Mouse (Mus musculus): ENCODE measurements around the gene Ttc13. TPM values are rescaled to one million over a fixed set of nuclear protein-coding genes. Genes with fewer than 3 reads are reported as not detected.

The Ttc13 gene
- polyA plus RNA-seq, 1 experiment from 2014 or later, result 47.9 TPM

GRCm38 (mm10) chr8:124661781-124662180, 60.0 kb downstream of the Ttc13 start:
- H3K9ac ChIP-seq (ENCODE audit: low read depth, low read length), result peak overlapping the region; percentile 95
- H3K27me3 ChIP-seq (replicated peaks; ENCODE audit: control insufficient read depth, insufficient read depth, low read length), result no peaks in the 10 kb centered on the region
- H3K4me1 ChIP-seq (ENCODE audit: control insufficient read depth, insufficient read depth, low read length), result peaks cover 41% of the 10 kb centered on the region
- H3K4me3 ChIP-seq (ENCODE audit: low read depth, low read length), result peak overlapping the region; percentile 89
- DNase-seq (ENCODE audit: low spot score), result peak; percentile 55
- peak overlapping the region; percentile 94 for H3K27ac ChIP-seq (replicated peaks; ENCODE audit: low read depth, low read length)
- H3K9me3 ChIP-seq (ENCODE audit: control insufficient read depth, low read length), result no peaks in the 10 kb centered on the region
- peak overlapping the region; percentile 69 for H3K4me2 ChIP-seq (ENCODE audit: low read depth, low read length)
- no peaks in the 10 kb centered on the region for H3K36me3 ChIP-seq (ENCODE audit: control insufficient read depth, insufficient read depth, low read length)
- no peak for ATAC-seq (ENCODE audit: low read depth)
- WGBS, result 18% methylated on average over 9 of the region's 9 CpGs

GRCm38 (mm10) chr8:124658415-124658814, 63.4 kb downstream of the Ttc13 start:
- H3K27ac ChIP-seq (replicated peaks; ENCODE audit: low read depth, low read length), result no peak overlapping the region
- H3K4me2 ChIP-seq (ENCODE audit: low read depth, low read length), result no peak overlapping the region
- H3K9ac ChIP-seq (ENCODE audit: low read depth, low read length), result no peak overlapping the region
- no peaks in the 10 kb centered on the region for H3K27me3 ChIP-seq (replicated peaks; ENCODE audit: control insufficient read depth, insufficient read depth, low read length)
- H3K4me3 ChIP-seq (ENCODE audit: low read depth, low read length), result no peak overlapping the region
- peaks cover 14% of the 10 kb centered on the region; the same call in 1 of the 2 replicates for H3K36me3 ChIP-seq (ENCODE audit: control insufficient read depth, insufficient read depth, low read length)
- peaks cover 46% of the 10 kb centered on the region for H3K4me1 ChIP-seq (ENCODE audit: control insufficient read depth, insufficient read depth, low read length)
- DNase-seq (ENCODE audit: low spot score), result peak; percentile 60
- no peaks in the 10 kb centered on the region for H3K9me3 ChIP-seq (ENCODE audit: control insufficient read depth, low read length)
- ATAC-seq (ENCODE audit: low read depth), result no peak
- 37% methylated on average over 2 of the region's 2 CpGs for WGBS

GRCm38 (mm10) chr8:124657961-124658360, 63.8 kb downstream of the Ttc13 start:
- H3K9me3 ChIP-seq (ENCODE audit: control insufficient read depth, low read length), result no peaks in the 10 kb centered on the region
- ATAC-seq (ENCODE audit: low read depth), result no peak
- DNase-seq (ENCODE audit: low spot score), result no peak
- H3K4me3 ChIP-seq (ENCODE audit: low read depth, low read length), result no peak overlapping the region
- H3K27ac ChIP-seq (replicated peaks; ENCODE audit: low read depth, low read length), result no peak overlapping the region
- WGBS, result 83% methylated on average over 7 of the region's 7 CpGs
- peaks cover 51% of the 10 kb centered on the region for H3K4me1 ChIP-seq (ENCODE audit: control insufficient read depth, insufficient read depth, low read length)
- no peak overlapping the region for H3K4me2 ChIP-seq (ENCODE audit: low read depth, low read length)
- peaks cover 15% of the 10 kb centered on the region; the same call in 1 of the 2 replicates for H3K36me3 ChIP-seq (ENCODE audit: control insufficient read depth, insufficient read depth, low read length)
- H3K27me3 ChIP-seq (replicated peaks; ENCODE audit: control insufficient read depth, insufficient read depth, low read length), result no peaks in the 10 kb centered on the region
- no peak overlapping the region for H3K9ac ChIP-seq (ENCODE audit: low read depth, low read length)

GRCm38 (mm10) chr8:124653568-124654475, 68.0 kb downstream of the Ttc13 start:
- Histone ChIP-seq H3K36me3 (ENCODE audit: control insufficient read depth, insufficient read depth, low read length) (peaks cover 28% of the 10 kb centered on the region), H3K4me1 (ENCODE audit: control insufficient read depth, insufficient read depth, low read length) (peaks cover 37% of the 10 kb centered on the region), H3K27ac (replicated peaks; ENCODE audit: low read depth, low read length) (peak overlapping the region; percentile 67), H3K9me3 (ENCODE audit: control insufficient read depth, low read length) (no peaks in the 10 kb centered on the region), H3K9ac (ENCODE audit: low read depth, low read length) (no peak overlapping the region), H3K4me2 (ENCODE audit: low read depth, low read length) (no peak overlapping the region), H3K27me3 (replicated peaks; ENCODE audit: control insufficient read depth, insufficient read depth, low read length) (no peaks in the 10 kb centered on the region), H3K4me3 (ENCODE audit: low read depth, low read length) (no peak overlapping the region)
- no peak for DNase-seq (ENCODE audit: low spot score)
- no peak for ATAC-seq (ENCODE audit: low read depth)
- WGBS, result 54% methylated on average over 28 of the region's 28 CpGs

- H3K9ac ChIP-seq (ENCODE audit: low read depth, low read length), result peak overlapping the region; percentile 34; the same call in 1 of the 2 replicates
Observed at GRCm38 (mm10) chr8:124652546-124652945, 69.2 kb downstream of the Ttc13 start.

GRCm38 (mm10) chr8:124651776-124652175, 70.0 kb downstream of the Ttc13 start:
- 84% methylated on average over 20 of the region's 20 CpGs for whole genome bisulfite sequencing
- Histone ChIP-seq H3K27me3 (replicated peaks; ENCODE audit: control insufficient read depth, insufficient read depth, low read length) (no peaks in the 10 kb centered on the region), H3K36me3 (ENCODE audit: control insufficient read depth, insufficient read depth, low read length) (peaks cover 31% of the 10 kb centered on the region), H3K27ac (replicated peaks; ENCODE audit: low read depth, low read length) (no peak overlapping the region; the same call in 1 of the 2 replicates), H3K4me3 (ENCODE audit: low read depth, low read length) (no peak overlapping the region), H3K9me3 (ENCODE audit: control insufficient read depth, low read length) (no peaks in the 10 kb centered on the region), H3K4me1 (ENCODE audit: control insufficient read depth, insufficient read depth, low read length) (peaks cover 29% of the 10 kb centered on the region), H3K4me2 (ENCODE audit: low read depth, low read length) (no peak overlapping the region), H3K9ac (ENCODE audit: low read depth, low read length) (no peak overlapping the region)
- ATAC-seq (ENCODE audit: low read depth) (no peak), DNase-seq (ENCODE audit: low spot score) (no peak)

More at GRCm38 (mm10) chr8:124652546-124652945, 69.2 kb downstream of the Ttc13 start:
- ATAC-seq (ENCODE audit: low read depth), result peak; percentile 53; the same call in 1 of the 2 replicates
- WGBS, result 23% methylated on average over 4 of the region's 4 CpGs
- peak overlapping the region; percentile 67 for H3K27ac ChIP-seq (replicated peaks; ENCODE audit: low read depth, low read length)
- no peaks in the 10 kb centered on the region for H3K27me3 ChIP-seq (replicated peaks; ENCODE audit: control insufficient read depth, insufficient read depth, low read length)
- H3K9me3 ChIP-seq (ENCODE audit: control insufficient read depth, low read length), result no peaks in the 10 kb centered on the region
- peaks cover 31% of the 10 kb centered on the region for H3K36me3 ChIP-seq (ENCODE audit: control insufficient read depth, insufficient read depth, low read length)
- no peak overlapping the region for H3K4me2 ChIP-seq (ENCODE audit: low read depth, low read length)
- peaks cover 29% of the 10 kb centered on the region for H3K4me1 ChIP-seq (ENCODE audit: control insufficient read depth, insufficient read depth, low read length)
- peak; percentile 85 for DNase-seq (ENCODE audit: low spot score)
- H3K4me3 ChIP-seq (ENCODE audit: low read depth, low read length), result no peak overlapping the region

- peaks cover 17% of the 10 kb centered on the region for H3K36me3 ChIP-seq (ENCODE audit: control insufficient read depth, insufficient read depth, low read length)
- H3K4me1 ChIP-seq (ENCODE audit: control insufficient read depth, insufficient read depth, low read length), result peaks cover 34% of the 10 kb centered on the region
- H3K27ac ChIP-seq (replicated peaks; ENCODE audit: low read depth, low read length), result no peak overlapping the region
- H3K9me3 ChIP-seq (ENCODE audit: control insufficient read depth, low read length), result no peaks in the 10 kb centered on the region
- DNase-seq (ENCODE audit: low spot score) (no peak), ATAC-seq (ENCODE audit: low read depth) (no peak)
- no peak overlapping the region for H3K9ac ChIP-seq (ENCODE audit: low read depth, low read length)
- H3K4me2 ChIP-seq (ENCODE audit: low read depth, low read length), result no peak overlapping the region
- H3K4me3 ChIP-seq (ENCODE audit: low read depth, low read length), result no peak overlapping the region
- H3K27me3 ChIP-seq (replicated peaks; ENCODE audit: control insufficient read depth, insufficient read depth, low read length), result no peaks in the 10 kb centered on the region
Observed at GRCm38 (mm10) chr8:124648311-124648710, 73.5 kb downstream of the Ttc13 start.

- Histone ChIP-seq H3K4me2 (ENCODE audit: low read depth, low read length) (peak overlapping the region; percentile 31), H3K9me3 (ENCODE audit: control insufficient read depth, low read length) (no peaks in the 10 kb centered on the region), H3K4me3 (ENCODE audit: low read depth, low read length) (no peak overlapping the region), H3K27ac (replicated peaks; ENCODE audit: low read depth, low read length) (peak overlapping the region; percentile 86), H3K27me3 (replicated peaks; ENCODE audit: control insufficient read depth, insufficient read depth, low read length) (no peaks in the 10 kb centered on the region), H3K4me1 (ENCODE audit: control insufficient read depth, insufficient read depth, low read length) (peaks cover 22% of the 10 kb centered on the region), H3K36me3 (ENCODE audit: control insufficient read depth, insufficient read depth, low read length) (peaks cover 26% of the 10 kb centered on the region), H3K9ac (ENCODE audit: low read depth, low read length) (peak overlapping the region; percentile 30; the same call in 1 of the 2 replicates)
- 42% methylated on average over 18 of the region's 18 CpGs for WGBS
- DNase-seq (ENCODE audit: low spot score) (peak; percentile 94), ATAC-seq (ENCODE audit: low read depth) (peak; percentile 83)
Observed at GRCm38 (mm10) chr8:124643540-124644339, 78.0 kb downstream of the Ttc13 start.

All from embryonic facial prominence, embryonic 14.5 days (tissue).